Mouse (Mus musculus) intestine, embryonic 15.5 days (tissue): ENCODE measurements around the gene Izumo2. TPM values are rescaled to one million over a fixed set of nuclear protein-coding genes. Genes with fewer than 3 reads are reported as not detected.
"Not testable (repeated sequence)": the region's sequence is repeated elsewhere in the genome, so short reads cannot be mapped to it uniquely, and the experiment has no call there.

Source experiments
- ATAC-seq: fragments of 200-750 bp; cut with Nextera tagmentation; 2 replicates; pipeline ENCODE4 v1.8.0; 2017; ENCODE audit warnings: moderate TSS enrichment, moderate library complexity
- H3K27ac ChIP-seq: fragments of 300-500 bp; sonication (generic); 2 replicates; pipeline ENCODE4 v1.5.1; 2015; ENCODE audit warnings: mild to moderate bottlenecking, inconsistent platforms
- H3K27me3 ChIP-seq: fragments of 300-500 bp; sonication (generic); replicated peaks from 2 replicates; pipeline ENCODE4 v1.6.1; 2015; ENCODE audit warnings: inconsistent platforms
- H3K36me3 ChIP-seq: fragments of 300-500 bp; sonication (generic); 2 replicates; pipeline ENCODE4 v1.6.1; 2015; ENCODE audit warnings: inconsistent platforms
- H3K4me1 ChIP-seq: fragments of 300-500 bp; sonication (generic); replicated peaks from 2 replicates; pipeline ENCODE4 v1.6.1; 2015; ENCODE audit warnings: inconsistent platforms
- H3K4me2 ChIP-seq: fragments of 300-500 bp; sonication (generic); replicated peaks from 2 replicates; pipeline ENCODE4 v1.6.1; 2015; ENCODE audit warnings: mild to moderate bottlenecking, inconsistent platforms
- H3K4me3 ChIP-seq: fragments of 300-500 bp; sonication (generic); replicated peaks from 2 replicates; pipeline ENCODE4 v1.5.1; 2015; ENCODE audit warnings: inconsistent platforms
- H3K9ac ChIP-seq: fragments of 300-500 bp; sonication (generic); 2 replicates; pipeline ENCODE4 v1.6.1; 2015; ENCODE audit warnings: inconsistent platforms
- H3K9me3 ChIP-seq: fragments of 300-500 bp; sonication (generic); 2 replicates; pipeline ENCODE4 v1.6.1; 2016; ENCODE audit warnings: inconsistent platforms
- WGBS: fragments of 180-500 bp; shearing (Covaris S2); methylation state at CpG from one replicate; pipeline ENCODE4 v1.1.7; 2015; 5-methylcytosine and 5-hydroxymethylcytosine counted together
- polyA plus RNA-seq: library from polyadenylated mRNA; unstranded; fragments of >200 nt; fragmentation: Nextera tagmentation; extraction: Ambion mirVana; gene quantifications from 2 replicates; pipeline ENCODE4 v1.2.1, GENCODE M21; 2015

Gene Izumo2
- polyA plus RNA-seq, 1 experiment from 2014 or later = not detected

DNA sequence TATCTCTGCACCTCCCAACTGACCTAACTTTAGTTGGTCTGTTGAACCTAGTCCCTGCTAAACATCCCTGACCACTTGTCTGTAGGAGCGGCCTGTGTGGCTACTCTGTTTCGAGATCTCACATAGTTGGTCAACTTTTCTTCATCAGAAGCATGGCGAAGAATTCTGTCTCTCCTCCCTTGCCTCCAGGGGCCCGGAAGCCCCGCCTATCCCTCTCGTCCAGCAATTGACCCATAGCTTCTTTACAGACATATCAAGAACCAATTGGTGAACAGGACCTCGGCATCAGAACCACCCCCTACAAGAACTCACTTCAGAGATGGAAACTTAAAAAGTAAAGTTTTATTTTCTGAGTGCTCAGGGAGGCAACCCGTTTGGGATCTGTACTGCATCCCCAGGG is 5.6 kb upstream of the Izumo2 start:
- no peaks in the 10 kb centered on the region; the same call in 1 of the 2 replicates for H3K9me3 ChIP-seq
- H3K27ac ChIP-seq = no peak overlapping the region
- no peak overlapping the region for H3K9ac ChIP-seq
- H3K27me3 ChIP-seq = no peaks in the 10 kb centered on the region
- H3K4me2 ChIP-seq = no peak overlapping the region
- H3K36me3 ChIP-seq = no peaks in the 10 kb centered on the region
- no peak overlapping the region for H3K4me3 ChIP-seq
- no peaks in the 10 kb centered on the region for H3K4me1 ChIP-seq
- 78% methylated on average over 8 of the region's 8 CpGs for WGBS
- ATAC-seq = no peak

DNA sequence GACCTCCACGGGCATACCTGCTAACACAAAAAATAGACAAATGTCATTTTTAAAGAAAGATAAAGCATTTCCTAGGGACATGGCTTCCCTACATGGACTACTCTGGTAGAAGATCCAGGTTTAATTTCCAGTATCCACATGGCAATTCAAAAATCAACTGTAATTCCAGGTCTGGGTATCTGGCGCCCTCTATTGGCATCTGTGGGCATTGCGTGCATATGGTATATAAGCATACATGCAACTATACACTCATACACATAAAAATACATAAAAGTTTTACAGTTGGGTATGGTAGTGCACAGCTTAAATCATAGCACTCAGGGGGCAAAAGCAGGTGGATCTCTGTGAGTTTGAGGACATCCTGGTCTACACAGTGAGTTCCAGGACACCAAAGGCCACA is 4.2 kb upstream of the Izumo2 start:
- no peak for ATAC-seq
- no peak overlapping the region for H3K4me2 ChIP-seq
- no peaks in the 10 kb centered on the region; the same call in 1 of the 2 replicates for H3K9me3 ChIP-seq
- H3K9ac ChIP-seq = no peak overlapping the region
- no peak overlapping the region for H3K4me3 ChIP-seq
- H3K36me3 ChIP-seq = no peaks in the 10 kb centered on the region
- no peaks in the 10 kb centered on the region for H3K27me3 ChIP-seq
- no peaks in the 10 kb centered on the region for H3K4me1 ChIP-seq
- H3K27ac ChIP-seq = no peak overlapping the region
- WGBS = 58% methylated on average over 3 of the region's 3 CpGs

DNA sequence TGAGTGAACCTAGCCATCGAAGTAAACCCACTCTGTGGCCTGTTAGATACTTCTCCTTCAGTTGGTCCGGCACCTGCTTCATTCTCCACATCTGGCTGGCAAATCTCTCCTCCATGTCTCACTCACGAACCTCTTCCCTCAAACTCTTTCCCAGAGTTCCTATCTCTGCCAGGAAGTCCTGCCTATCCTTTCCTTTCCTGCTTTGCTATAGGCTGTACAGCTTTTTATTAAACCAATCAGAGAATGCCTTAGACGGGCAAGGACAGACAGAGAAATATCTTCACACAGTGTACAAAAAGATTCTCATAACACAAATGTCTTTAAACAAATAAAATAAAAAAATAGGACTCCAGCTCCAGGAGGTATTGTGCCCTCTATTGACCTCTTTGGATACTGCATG is 3.5 kb upstream of the Izumo2 start:
- H3K4me3 ChIP-seq = no peak overlapping the region
- H3K36me3 ChIP-seq = no peaks in the 10 kb centered on the region
- no peak overlapping the region for H3K4me2 ChIP-seq
- H3K27ac ChIP-seq = no peak overlapping the region
- no peaks in the 10 kb centered on the region for H3K27me3 ChIP-seq
- H3K4me1 ChIP-seq = no peaks in the 10 kb centered on the region
- ATAC-seq = no peak
- H3K9me3 ChIP-seq = no peaks in the 10 kb centered on the region; the same call in 1 of the 2 replicates
- no peak overlapping the region for H3K9ac ChIP-seq
- 89% methylated on average over 4 of the region's 4 CpGs for WGBS

DNA sequence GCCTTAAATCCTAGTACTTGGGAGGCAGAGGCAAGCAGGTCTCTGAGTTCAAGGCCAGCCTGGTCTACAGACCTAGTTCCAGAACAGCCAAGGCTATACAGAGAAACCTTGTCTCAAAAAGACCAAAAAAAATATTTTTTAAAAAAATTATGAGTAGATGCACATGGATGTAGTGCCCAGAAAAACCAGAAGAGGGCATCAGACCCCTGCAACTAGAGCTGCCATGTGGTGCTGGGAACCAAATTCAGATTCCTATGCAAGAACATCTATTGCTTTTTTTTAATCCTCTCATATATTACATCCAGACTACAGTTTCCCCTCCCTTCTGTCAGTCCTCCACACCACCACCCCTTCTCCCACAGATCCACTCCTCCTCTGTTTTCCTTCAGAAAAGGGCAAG is 2.2 kb upstream of the Izumo2 start:
- H3K9me3 ChIP-seq = no peaks in the 10 kb centered on the region; the same call in 1 of the 2 replicates
- H3K4me1 ChIP-seq = no peaks in the 10 kb centered on the region
- H3K27me3 ChIP-seq = no peaks in the 10 kb centered on the region
- H3K9ac ChIP-seq = no peak overlapping the region
- H3K4me2 ChIP-seq = no peak overlapping the region
- ATAC-seq = no peak
- H3K36me3 ChIP-seq = no peaks in the 10 kb centered on the region
- H3K27ac ChIP-seq = no peak overlapping the region
- no peak overlapping the region for H3K4me3 ChIP-seq

DNA sequence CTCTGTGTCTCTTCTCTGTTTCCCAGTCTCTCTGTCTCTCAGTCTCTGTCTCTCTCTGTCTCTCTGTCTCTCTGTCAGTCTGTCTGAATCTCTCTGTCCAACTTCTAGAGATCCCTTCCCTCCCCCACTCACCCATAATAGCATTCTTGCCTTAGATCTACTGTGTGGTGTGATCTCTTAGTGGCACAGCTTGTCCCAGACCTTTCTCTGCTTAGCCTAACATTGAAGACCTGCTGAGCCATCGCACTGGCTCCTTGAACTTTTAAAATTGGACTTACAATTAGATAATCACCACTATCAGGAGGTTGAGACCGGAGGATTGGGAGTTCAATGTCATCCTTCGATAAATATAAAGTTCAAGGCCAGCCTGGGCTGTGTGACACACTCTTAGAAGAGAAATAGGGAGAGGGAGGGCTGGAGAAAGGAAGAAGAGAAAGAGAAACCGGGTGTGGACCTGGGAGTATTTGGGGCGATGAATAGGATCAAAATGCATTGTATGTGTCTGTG is 1.3 kb upstream of the Izumo2 start:
- 86% methylated on average over 5 of the region's 5 CpGs for WGBS

DNA sequence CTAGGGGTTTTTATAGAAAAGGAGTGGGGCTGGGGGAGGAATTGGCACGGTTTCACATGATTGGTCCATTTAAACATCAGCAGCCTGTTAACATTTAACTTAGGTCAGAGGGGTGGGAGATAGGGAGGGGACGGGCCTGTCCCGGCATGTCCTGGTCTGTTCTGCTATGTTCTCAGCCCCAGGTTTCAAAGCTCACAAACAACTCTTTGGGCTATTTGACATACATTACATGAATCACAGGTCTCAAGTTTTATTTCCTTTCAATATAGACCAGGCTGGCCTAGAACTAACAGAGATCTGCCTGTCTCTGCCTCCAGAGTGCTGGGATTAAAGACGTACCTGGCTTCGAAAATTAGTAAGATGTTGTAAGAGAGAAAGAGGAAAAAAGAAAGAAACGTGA is 449 bp upstream of the Izumo2 start:
- H3K4me3 ChIP-seq, H3K27me3 ChIP-seq, ATAC-seq, H3K4me2 ChIP-seq, H3K27ac ChIP-seq, H3K4me1 ChIP-seq, H3K9ac ChIP-seq, H3K36me3 ChIP-seq, H3K9me3 ChIP-seq: not testable (repeated sequence)
- WGBS = 85% methylated on average over 6 of the region's 6 CpGs

More for the DNA sequence above, 1.3 kb upstream of the Izumo2 start:
- Histone ChIP-seq H3K4me3 (no peak overlapping the region), H3K4me2 (no peak overlapping the region), H3K27me3 (no peaks in the 10 kb centered on the region), H3K27ac (no peak overlapping the region), H3K4me1 (no peaks in the 10 kb centered on the region), H3K9me3 (no peaks in the 10 kb centered on the region; the same call in 1 of the 2 replicates), H3K9ac (no peak overlapping the region), H3K36me3 (no peaks in the 10 kb centered on the region)
- ATAC-seq = no peak

DNA sequence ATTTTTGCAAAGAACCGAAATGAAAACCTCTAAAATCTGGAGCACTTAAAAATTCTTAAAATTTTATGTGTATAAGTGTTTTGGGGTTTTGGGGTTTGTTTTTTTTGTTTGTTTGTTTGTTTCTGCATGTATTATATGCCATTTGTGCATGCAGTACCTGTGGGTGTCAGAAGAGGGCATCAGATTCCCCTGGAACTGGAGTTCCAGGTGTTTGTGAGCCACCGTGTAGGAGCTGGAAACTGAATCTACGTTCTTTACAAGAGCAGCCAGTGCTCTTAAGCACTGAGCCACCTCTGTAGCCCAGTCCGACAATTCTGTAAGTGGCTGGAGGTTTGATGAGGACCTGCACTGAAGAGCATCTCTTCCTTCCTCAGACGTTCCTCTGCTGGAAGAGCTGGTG is 1.3 kb downstream of the Izumo2 start:
- H3K4me2 ChIP-seq = no peak overlapping the region
- H3K27ac ChIP-seq = no peak overlapping the region
- ATAC-seq = no peak
- 85% methylated on average over 5 of the region's 5 CpGs for WGBS
- H3K27me3 ChIP-seq = no peaks in the 10 kb centered on the region
- H3K9ac ChIP-seq = no peak overlapping the region
- no peak overlapping the region for H3K4me3 ChIP-seq
- H3K36me3 ChIP-seq = no peaks in the 10 kb centered on the region
- no peaks in the 10 kb centered on the region for H3K9me3 ChIP-seq
- H3K4me1 ChIP-seq = no peaks in the 10 kb centered on the region

DNA sequence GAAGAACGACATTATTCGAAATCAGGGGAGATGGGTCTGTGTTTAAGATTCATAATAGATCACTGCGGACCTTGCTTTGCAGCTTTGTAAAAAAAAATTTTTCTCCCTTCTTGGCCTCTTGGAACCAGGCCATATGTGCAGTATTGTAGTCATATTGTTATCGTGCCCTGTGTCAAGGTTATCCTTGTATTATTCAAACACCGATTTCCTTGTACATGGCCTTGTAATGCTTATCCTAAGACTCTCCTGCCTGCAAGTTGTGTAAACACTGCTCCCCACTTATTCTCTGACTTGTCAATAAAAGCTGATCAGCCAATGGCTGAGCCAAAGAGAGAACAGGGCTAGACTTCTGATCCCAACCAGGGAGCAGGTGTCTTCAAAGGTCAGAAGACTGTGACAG is 13.5 kb downstream of the Izumo2 start:
- peak; percentile 88 for ATAC-seq
- Histone ChIP-seq H3K27ac (0 out of 2 replicates have a peak overlapping the region, but pooled peaks have one; percentile 17), H3K4me1 (0 out of 2 replicates have a peak, but pooled peaks cover 2% of the 10 kb centered on the region), H3K9ac (no peak overlapping the region), H3K4me2 (no peak overlapping the region), H3K9me3 (no peaks in the 10 kb centered on the region), H3K36me3 (no peaks in the 10 kb centered on the region), H3K27me3 (no peaks in the 10 kb centered on the region), H3K4me3 (no peak overlapping the region)
- 62% methylated on average over 5 of the region's 5 CpGs for WGBS

DNA sequence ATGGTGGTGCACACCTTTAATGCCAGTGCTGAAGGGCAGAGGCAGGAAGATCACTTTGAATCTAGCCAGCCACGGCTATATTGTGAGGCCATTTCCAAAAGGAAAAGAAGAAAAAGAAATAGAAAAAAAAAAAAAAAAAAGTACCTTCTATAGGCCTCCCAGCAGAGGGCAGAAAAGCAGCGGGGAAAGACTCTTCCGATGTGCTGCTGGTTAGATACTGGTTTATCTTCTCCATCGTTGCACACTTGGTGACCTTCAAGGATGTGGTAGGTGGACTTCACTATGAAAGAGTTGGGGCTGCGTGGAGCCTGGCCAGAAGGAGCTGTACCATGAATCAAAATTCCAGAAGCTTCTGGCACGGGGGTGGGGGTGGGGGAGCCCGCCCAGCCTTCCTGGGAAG is 15.8 kb downstream of the Izumo2 start:
- 22% methylated on average over 7 of the region's 7 CpGs for WGBS
- Histone ChIP-seq H3K9ac (no peak overlapping the region), H3K27me3 (no peaks in the 10 kb centered on the region), H3K9me3 (no peaks in the 10 kb centered on the region), H3K4me2 (no peak overlapping the region), H3K36me3 (no peaks in the 10 kb centered on the region), H3K4me3 (no peak overlapping the region), H3K4me1 (0 out of 2 replicates have a peak, but pooled peaks cover 2% of the 10 kb centered on the region), H3K27ac (no peak overlapping the region)
- ATAC-seq = no peak

DNA sequence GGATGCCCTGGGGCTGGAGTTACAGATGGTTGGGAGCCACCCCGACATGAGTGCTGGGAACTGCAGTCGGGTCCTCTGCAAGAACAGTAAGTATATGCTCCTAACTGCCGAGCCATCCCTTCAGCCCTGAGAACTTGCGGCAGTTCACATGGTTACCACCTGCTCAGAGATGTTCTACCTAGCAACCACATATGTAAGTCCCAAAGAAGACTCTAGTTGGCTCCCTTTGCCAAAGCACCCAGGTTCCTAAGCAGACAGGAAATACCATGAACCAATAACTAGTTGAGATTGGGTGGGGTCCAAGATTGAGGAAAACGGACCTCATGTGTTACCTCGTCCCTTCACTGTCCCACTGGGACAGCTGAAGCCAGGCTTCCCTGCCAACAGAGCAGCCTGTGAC is 17.8 kb downstream of the Izumo2 start:
- 70% methylated on average over 6 of the region's 6 CpGs for WGBS
- no peaks in the 10 kb centered on the region for H3K27me3 ChIP-seq
- no peak overlapping the region for H3K4me3 ChIP-seq
- 0 out of 2 replicates have a peak, but pooled peaks cover 2% of the 10 kb centered on the region for H3K4me1 ChIP-seq
- no peaks in the 10 kb centered on the region for H3K36me3 ChIP-seq
- H3K27ac ChIP-seq = no peak overlapping the region
- no peaks in the 10 kb centered on the region for H3K9me3 ChIP-seq
- H3K4me2 ChIP-seq = no peak overlapping the region
- no peak overlapping the region for H3K9ac ChIP-seq
- ATAC-seq = no peak

DNA sequence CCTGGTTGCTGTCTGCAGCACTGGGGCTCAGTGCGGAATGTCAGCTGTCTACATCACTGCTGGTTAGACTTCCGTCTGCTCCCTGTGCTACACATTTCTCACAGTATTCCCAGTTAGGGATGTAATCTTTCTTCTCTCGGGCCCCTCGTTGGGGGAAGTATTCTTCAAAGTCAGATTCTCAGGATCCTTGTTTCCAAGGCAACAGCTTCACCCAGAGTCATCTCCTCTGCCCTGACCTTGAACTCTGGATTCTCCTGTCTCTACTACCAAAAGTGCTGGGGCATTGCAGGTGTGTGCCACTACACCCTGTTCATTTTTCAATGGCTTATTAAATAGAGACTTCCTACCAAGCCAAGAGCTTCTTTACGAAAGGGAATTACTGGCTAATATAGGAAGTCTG is 18.6 kb downstream of the Izumo2 start:
- Histone ChIP-seq H3K27ac (no peak overlapping the region), H3K4me3 (no peak overlapping the region), H3K36me3 (no peaks in the 10 kb centered on the region), H3K4me1 (0 out of 2 replicates have a peak, but pooled peaks cover 2% of the 10 kb centered on the region), H3K9ac (no peak overlapping the region), H3K4me2 (no peak overlapping the region), H3K9me3 (no peaks in the 10 kb centered on the region), H3K27me3 (no peaks in the 10 kb centered on the region)
- ATAC-seq = no peak
- 57% methylated on average over 5 of the region's 5 CpGs for WGBS

DNA sequence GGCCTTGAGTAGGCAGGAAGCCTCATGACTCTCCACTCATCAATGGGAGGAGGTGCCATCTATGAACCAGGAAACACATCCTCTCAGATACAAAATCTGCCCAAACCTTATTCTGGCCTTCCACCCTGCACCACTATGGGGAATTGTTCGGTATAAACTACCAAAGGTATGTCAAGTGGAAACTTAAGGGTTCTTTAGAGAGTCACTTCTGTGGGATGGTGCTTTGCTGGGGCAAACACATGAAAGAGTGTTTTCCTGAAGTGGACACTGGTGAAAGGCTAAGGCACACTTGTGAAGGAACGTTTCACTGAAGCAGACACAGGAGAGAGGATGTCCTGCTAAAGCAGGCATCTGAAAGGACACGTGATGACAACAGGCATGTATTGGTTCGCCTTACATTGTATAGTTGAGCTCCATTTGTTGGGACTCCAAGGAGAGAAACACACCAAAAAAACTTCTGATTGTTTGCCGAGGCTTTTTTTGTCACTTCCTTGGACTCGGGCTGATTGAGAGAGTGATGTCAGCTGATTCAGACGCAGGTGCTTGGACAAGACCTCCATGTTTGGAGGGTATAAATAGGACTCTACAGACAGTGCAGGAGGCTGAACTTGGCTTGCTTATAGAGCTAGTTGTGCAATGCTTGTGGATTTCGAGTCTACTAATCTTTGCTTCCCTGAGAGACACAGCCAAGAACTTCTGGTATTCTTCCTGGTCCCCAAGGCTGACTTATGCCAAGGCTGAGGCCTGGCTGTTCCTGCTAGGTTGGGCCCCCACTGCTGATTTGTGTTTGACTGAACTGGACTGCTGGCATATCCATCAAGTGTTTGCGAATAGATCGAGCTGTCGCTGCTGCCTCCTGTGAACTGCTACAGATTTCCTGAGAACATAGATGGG is 19.8 kb downstream of the Izumo2 start:
- Histone ChIP-seq H3K9me3 (no peaks in the 10 kb centered on the region), H3K9ac (no peak overlapping the region), H3K4me1 (no peaks in the 10 kb centered on the region), H3K4me2 (no peak overlapping the region), H3K36me3 (no peaks in the 10 kb centered on the region), H3K4me3 (no peak overlapping the region), H3K27ac (no peak overlapping the region), H3K27me3 (no peaks in the 10 kb centered on the region)
- WGBS = 86% methylated on average over 11 of the region's 11 CpGs
- no peak for ATAC-seq

DNA sequence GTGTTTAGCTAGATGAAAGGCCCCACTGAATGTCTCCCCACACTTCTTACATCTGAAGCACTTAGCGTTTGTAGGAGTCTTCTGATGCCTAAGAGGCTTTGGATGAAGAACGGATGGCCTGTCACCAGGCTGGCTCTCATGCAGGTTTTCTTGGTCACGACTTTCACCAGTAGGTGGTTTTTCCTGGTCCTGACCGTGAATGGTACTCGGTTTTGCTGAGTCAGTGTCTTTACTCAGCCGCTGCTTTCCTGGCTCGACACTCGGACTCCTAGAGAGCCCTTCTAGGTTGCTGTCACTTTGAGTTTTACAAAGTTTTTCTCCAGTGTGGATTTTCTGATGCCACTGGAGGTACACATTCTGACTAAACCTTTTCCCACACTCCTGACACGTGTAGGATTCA is 25.2 kb downstream of the Izumo2 start:
- ATAC-seq = no peak
- no peak overlapping the region for H3K4me2 ChIP-seq
- no peaks in the 10 kb centered on the region for H3K9me3 ChIP-seq
- H3K4me3 ChIP-seq = no peak overlapping the region
- no peaks in the 10 kb centered on the region for H3K27me3 ChIP-seq
- no peak overlapping the region for H3K27ac ChIP-seq
- H3K9ac ChIP-seq = no peak overlapping the region
- no peaks in the 10 kb centered on the region for H3K4me1 ChIP-seq
- WGBS = 86% methylated on average over 9 of the region's 9 CpGs
- 0 out of 2 replicates have a peak, but pooled peaks cover 3% of the 10 kb centered on the region for H3K36me3 ChIP-seq
